Mouse (Mus musculus) midbrain, embryonic 13.5 days (tissue): ENCODE results near the gene Gcnt1. TPM values are rescaled to one million over a fixed set of nuclear protein-coding genes. Genes with fewer than 3 reads are reported as not detected.

ENCODE experiments used
- ATAC-seq: fragments of 200-750 bp; cut with Nextera tagmentation; 2 replicates; pipeline ENCODE4 v1.8.0; 2017; ENCODE audit warnings: mild to moderate bottlenecking, moderate TSS enrichment, moderate library complexity
- H3K27ac ChIP-seq: fragments of 300-500 bp; sonication (generic); 2 replicates; pipeline ENCODE4 v1.5.1; 2015; ENCODE audit warnings: inconsistent platforms, mild to moderate bottlenecking, moderate library complexity
- H3K27me3 ChIP-seq: fragments of 300-500 bp; sonication (generic); 2 replicates; pipeline ENCODE4 v1.6.1; 2015; ENCODE audit warnings: mild to moderate bottlenecking, inconsistent platforms
- H3K36me3 ChIP-seq: fragments of 300-500 bp; sonication (generic); 2 replicates; pipeline ENCODE4 v1.6.1; 2015; ENCODE audit warnings: mild to moderate bottlenecking, inconsistent platforms
- H3K4me1 ChIP-seq: fragments of 300-500 bp; sonication (generic); replicated peaks from 2 replicates; pipeline ENCODE4 v1.6.1; 2015; ENCODE audit warnings: inconsistent platforms
- H3K4me2 ChIP-seq: fragments of 300-500 bp; sonication (generic); replicated peaks from 2 replicates; pipeline ENCODE4 v1.6.1; 2015; ENCODE audit warnings: moderate library complexity, mild to moderate bottlenecking, inconsistent platforms
- H3K4me3 ChIP-seq: fragments of 300-500 bp; sonication (generic); replicated peaks from 2 replicates; pipeline ENCODE4 v1.5.1; 2015; ENCODE audit warnings: mild to moderate bottlenecking, inconsistent platforms
- H3K9ac ChIP-seq: fragments of 300-500 bp; sonication (generic); replicated peaks from 2 replicates; pipeline ENCODE4 v1.6.1; 2015; ENCODE audit warnings: mild to moderate bottlenecking, inconsistent platforms
- H3K9me3 ChIP-seq: fragments of 300-500 bp; sonication (generic); 2 replicates; pipeline ENCODE4 v1.6.1; 2016; ENCODE audit warnings: mild to moderate bottlenecking, inconsistent platforms
- WGBS: fragments of 180-500 bp; shearing (Covaris S2); methylation state at CpG from one replicate; pipeline ENCODE4 v1.1.7; 2015; 5-methylcytosine and 5-hydroxymethylcytosine counted together
- polyA plus RNA-seq: library from polyadenylated mRNA; unstranded; fragments of >200 nt; fragmentation: Nextera tagmentation; extraction: Ambion mirVana; gene quantifications from 2 replicates; pipeline ENCODE4 v1.2.1, GENCODE M21; 2015

The Gcnt1 gene
- polyA plus RNA-seq, 1 experiment from 2014 or later, result 0.52 TPM

DNA sequence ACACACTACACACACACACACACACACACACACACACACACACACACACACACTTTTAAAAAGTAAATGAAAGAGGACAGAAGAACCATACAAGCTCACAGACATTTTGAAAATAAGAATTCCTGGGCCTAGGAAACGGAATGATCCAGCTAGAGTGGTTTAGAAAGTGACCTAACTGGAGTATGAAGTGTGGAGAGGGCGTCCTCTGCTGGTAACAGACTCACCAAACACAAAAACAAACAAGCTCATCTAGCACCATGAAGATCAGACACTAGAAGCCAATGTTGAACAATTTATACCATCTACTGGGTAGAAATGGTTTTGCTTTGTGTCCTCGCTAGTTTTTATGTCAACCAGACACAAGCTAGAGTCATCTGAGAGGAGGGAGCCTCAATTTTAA, 7.9 kb downstream of the Gcnt1 start:
- Histone ChIP-seq H3K27ac (no peak overlapping the region), H3K9me3 (no peaks in the 10 kb centered on the region), H3K4me1 (no peaks in the 10 kb centered on the region), H3K4me2 (no peak overlapping the region), H3K27me3 (no peaks in the 10 kb centered on the region), H3K36me3 (no peaks in the 10 kb centered on the region), H3K4me3 (no peak overlapping the region), H3K9ac (no peak overlapping the region)
- 37% methylated on average over 3 of the region's 3 CpGs for WGBS
- no peak for ATAC-seq

DNA sequence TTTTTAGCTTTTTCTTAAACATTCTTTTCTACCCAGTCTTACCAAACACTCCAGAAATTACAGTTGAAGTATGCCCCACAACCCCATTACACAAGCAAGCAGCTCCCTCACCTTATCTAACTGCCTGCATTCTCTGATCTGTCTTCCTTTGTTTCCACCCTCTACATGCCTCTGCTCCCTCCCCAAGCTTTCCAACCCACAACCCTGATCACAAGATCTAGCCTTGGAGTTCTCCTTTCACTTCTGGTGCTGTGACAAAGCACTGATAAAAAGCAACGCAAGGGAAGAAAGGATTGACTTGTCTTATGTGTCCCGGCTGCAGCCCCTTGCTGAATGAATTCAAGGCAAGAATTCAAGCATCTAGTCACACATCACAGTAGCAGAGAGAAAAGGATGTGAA, 11.5 kb downstream of the Gcnt1 start:
- 72% methylated on average over 2 of the region's 2 CpGs for WGBS
- Histone ChIP-seq H3K27me3 (peaks cover 15% of the 10 kb centered on the region), H3K9me3 (no peaks in the 10 kb centered on the region), H3K36me3 (no peaks in the 10 kb centered on the region), H3K4me2 (no peak overlapping the region), H3K4me3 (no peak overlapping the region), H3K27ac (no peak overlapping the region), H3K4me1 (peaks cover 5% of the 10 kb centered on the region), H3K9ac (no peak overlapping the region)
- no peak for ATAC-seq

DNA sequence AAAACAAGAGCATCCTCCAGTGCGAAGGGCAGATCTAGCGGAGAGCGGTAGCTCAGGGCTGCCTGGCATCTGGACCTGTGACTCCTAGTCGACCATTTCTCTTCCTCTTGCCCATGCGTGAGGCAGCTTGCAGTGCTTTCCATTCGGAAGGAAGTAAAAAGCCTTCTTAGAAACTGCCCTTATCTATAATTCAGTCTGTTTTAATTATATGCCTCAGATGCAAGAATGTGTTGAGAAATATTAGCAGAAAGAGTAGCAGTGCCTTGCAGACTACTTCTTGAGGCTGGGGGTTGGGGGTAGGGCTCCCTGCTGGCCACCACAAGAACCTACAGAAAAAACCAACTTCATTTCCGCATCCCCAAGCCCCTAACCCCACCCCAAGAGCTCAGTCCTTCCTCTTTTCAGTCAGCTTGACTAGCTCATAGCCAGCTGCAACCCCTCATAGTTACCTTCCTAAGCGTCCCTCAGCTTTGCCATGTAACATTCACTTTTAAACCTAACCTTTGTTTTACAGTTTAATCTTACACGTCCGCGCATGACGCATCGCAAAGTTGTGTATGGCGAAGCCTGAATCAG, 13.2 kb downstream of the Gcnt1 start:
- Histone ChIP-seq H3K27me3 (peaks cover 31% of the 10 kb centered on the region), H3K36me3 (no peaks in the 10 kb centered on the region), H3K4me3 (no peak overlapping the region), H3K4me1 (peaks cover 8% of the 10 kb centered on the region), H3K9ac (no peak overlapping the region), H3K4me2 (no peak overlapping the region), H3K9me3 (no peaks in the 10 kb centered on the region), H3K27ac (no peak overlapping the region)
- WGBS, result 79% methylated on average over 14 of the region's 14 CpGs
- ATAC-seq, result no peak

DNA sequence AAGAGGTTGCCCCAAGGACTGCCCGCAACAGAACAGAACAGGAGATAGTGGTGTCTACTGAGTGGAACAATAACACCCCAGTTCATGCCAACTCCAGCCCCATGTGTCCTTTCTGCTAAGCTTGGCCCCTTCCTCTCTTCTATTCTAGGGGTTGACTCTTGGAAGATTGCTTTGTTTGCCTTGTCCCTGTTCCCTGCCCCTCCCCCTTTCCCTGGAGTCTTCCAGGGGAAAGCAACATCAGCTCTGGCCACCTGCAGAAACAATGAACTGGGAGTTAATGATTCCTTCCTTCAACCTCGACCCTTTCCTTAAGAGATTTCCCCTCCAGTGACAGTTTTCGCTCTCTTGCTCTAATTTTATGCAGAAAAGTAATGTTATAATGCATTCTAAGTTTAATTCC, 15.3 kb downstream of the Gcnt1 start:
- Histone ChIP-seq H3K27me3 (peaks cover 31% of the 10 kb centered on the region), H3K9me3 (no peaks in the 10 kb centered on the region), H3K27ac (no peak overlapping the region), H3K4me3 (no peak overlapping the region), H3K4me1 (peaks cover 8% of the 10 kb centered on the region), H3K36me3 (no peaks in the 10 kb centered on the region), H3K9ac (no peak overlapping the region), H3K4me2 (no peak overlapping the region)
- ATAC-seq, result no peak
- WGBS, result 47% methylated on average over 3 of the region's 3 CpGs

DNA sequence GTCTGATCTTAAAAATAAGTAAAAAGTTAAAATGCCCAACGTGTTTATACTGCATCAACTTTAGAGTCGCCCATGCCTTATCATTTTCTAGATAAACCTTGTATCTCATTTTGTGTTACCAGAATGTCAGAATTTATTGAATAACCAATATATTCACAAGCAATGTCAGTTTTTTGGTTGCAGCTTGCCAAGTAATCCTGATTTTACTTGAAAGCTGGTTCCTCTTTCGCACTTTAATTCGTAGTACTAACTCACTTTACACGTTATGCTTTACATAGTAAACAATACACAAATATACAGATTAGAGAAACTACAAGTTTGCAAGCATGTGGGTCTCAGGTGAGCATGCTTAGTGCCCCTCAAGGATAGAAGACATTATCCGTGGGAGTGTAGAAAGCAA, 15.7 kb downstream of the Gcnt1 start:
- Histone ChIP-seq H3K9ac (no peak overlapping the region), H3K9me3 (no peaks in the 10 kb centered on the region), H3K36me3 (no peaks in the 10 kb centered on the region), H3K4me2 (no peak overlapping the region), H3K4me3 (no peak overlapping the region), H3K27me3 (peaks cover 31% of the 10 kb centered on the region), H3K27ac (no peak overlapping the region), H3K4me1 (peaks cover 8% of the 10 kb centered on the region)
- ATAC-seq, result no peak
- WGBS, result 73% methylated on average over 6 of the region's 6 CpGs

DNA sequence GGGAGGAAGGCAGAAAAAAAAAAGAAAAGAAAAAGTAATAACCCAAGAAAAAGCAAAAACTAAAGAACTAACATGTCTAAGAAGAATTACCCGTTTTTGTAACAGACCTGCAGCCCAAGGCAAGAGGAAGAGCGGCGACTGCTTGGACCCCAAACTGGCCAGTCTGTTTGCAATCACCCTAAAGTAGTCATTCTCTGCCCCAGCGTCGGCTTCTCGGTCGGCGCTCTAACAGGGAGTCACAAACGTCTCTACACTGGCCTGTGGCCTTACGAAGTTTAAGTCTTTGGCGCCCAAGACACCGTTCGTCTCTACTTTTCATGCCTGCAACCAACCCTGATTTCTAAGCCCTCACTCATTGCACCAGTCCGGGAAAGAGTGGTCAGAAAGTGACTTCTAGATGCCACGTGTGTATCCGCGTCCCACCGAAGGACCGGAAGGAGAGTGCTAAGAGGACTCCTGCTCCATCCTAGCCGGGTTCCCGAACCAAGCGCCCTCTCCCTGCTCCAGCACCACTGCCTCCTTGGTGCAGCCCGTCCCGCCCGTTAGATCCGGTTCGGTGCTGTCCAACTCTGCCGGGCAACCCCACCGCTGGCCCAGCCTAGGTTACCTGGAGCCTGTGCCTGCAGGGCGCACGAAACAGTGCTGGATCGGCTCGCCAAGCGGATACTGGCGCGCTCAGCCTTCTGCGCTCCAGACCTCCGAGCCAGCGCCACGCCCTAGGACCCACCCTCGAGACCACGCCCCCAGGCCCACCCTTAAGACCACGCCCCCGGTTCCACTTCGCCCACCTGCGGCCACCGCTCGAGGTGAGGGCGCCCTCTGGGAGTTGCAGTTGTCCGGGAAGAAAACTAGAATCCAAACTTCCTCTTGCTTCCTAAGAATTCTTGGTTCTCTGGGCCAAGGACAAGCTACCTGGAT, 16.4 kb downstream of the Gcnt1 start:
- Histone ChIP-seq H3K36me3 (no peaks in the 10 kb centered on the region), H3K4me1 (peaks cover 8% of the 10 kb centered on the region), H3K27ac (no peak overlapping the region), H3K9me3 (no peaks in the 10 kb centered on the region), H3K4me2 (peak overlapping the region; percentile 72), H3K4me3 (peak overlapping the region; percentile 40), H3K27me3 (peaks cover 31% of the 10 kb centered on the region), H3K9ac (peak overlapping the region; percentile 23; the same call in 1 of the 2 replicates)
- ATAC-seq, result peak; percentile 55; the same call in 1 of the 2 replicates
- WGBS, result 1% methylated on average over 50 of the region's 50 CpGs

DNA sequence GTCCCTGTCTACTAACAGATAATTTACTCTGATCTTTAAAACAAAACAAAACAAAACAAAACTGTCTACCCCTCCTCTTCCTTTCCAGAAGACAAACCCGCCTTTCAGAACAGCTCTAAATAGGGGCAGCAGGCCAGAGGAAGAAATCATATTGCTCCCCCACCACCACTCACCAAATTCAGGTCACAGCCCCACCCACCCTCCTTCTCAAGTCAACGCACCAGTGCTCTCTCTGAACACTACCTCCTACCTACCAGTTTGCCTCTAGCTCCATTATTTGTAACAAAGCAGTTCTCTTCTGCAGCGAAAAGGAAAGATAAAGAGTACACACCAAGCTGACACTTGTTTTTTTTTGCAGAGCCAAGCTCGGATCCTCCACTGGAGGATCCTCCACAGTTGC, 17.3 kb downstream of the Gcnt1 start:
- Histone ChIP-seq H3K4me1 (peaks cover 8% of the 10 kb centered on the region), H3K9ac (no peak overlapping the region), H3K27ac (no peak overlapping the region), H3K4me2 (no peak overlapping the region), H3K36me3 (no peaks in the 10 kb centered on the region), H3K4me3 (no peak overlapping the region), H3K27me3 (peaks cover 31% of the 10 kb centered on the region), H3K9me3 (no peaks in the 10 kb centered on the region)
- WGBS, result 37% methylated on average over 4 of the region's 4 CpGs
- no peak for ATAC-seq

DNA sequence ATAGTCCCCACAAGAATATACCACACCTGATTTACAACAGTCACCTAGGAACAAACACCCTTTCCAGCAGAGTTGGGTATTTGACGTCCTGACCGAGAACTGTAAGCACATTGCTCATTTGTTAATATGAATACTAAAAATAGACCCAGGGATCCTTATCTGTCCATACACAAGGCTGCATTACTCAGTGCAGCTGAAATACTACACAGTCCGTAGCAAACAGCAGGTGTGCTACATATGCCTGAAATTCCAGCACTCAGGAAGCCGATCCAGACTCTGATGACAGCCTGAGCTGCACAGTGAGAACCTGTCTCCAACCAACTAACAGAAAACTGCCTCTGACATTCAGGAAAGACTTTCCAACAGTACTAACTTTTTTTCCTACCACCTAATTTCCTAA, 17.8 kb downstream of the Gcnt1 start:
- 79% methylated on average over 4 of the region's 4 CpGs for WGBS
- no peak for ATAC-seq
- H3K27me3 ChIP-seq, result peaks cover 31% of the 10 kb centered on the region

DNA sequence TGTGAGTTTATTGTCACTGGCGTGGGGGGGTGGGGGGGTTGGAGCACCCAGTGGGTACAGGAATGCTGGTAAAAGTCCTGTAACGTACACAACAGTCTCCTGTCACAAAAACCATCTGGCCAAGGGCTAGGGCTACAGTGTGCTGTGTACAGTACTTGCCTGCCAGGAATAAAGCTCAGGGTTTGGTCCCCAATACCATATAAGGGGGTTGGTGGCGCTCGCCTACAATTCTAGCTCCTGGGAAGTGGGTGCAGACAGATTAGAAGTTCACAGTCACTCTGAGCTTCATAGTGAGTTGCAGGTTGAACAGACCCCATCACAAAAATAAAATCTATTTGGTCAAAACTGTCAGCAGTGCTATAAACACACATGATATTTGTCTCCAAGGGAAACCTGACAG, 18.3 kb downstream of the Gcnt1 start:
- no peaks in the 10 kb centered on the region for H3K36me3 ChIP-seq
- H3K27ac ChIP-seq, result no peak overlapping the region
- no peak overlapping the region for H3K9ac ChIP-seq
- no peak for ATAC-seq
- H3K27me3 ChIP-seq, result peaks cover 31% of the 10 kb centered on the region
- 82% methylated on average over 4 of the region's 4 CpGs for WGBS
- no peak overlapping the region for H3K4me2 ChIP-seq
- peaks cover 8% of the 10 kb centered on the region for H3K4me1 ChIP-seq
- no peak overlapping the region for H3K4me3 ChIP-seq
- H3K9me3 ChIP-seq, result no peaks in the 10 kb centered on the region

More for the DNA sequence above, 17.8 kb downstream of the Gcnt1 start:
- H3K4me2 ChIP-seq, result no peak overlapping the region
- no peak overlapping the region for H3K9ac ChIP-seq
- H3K36me3 ChIP-seq, result no peaks in the 10 kb centered on the region
- H3K27ac ChIP-seq, result no peak overlapping the region
- no peak overlapping the region for H3K4me3 ChIP-seq
- peaks cover 8% of the 10 kb centered on the region for H3K4me1 ChIP-seq
- no peaks in the 10 kb centered on the region for H3K9me3 ChIP-seq

DNA sequence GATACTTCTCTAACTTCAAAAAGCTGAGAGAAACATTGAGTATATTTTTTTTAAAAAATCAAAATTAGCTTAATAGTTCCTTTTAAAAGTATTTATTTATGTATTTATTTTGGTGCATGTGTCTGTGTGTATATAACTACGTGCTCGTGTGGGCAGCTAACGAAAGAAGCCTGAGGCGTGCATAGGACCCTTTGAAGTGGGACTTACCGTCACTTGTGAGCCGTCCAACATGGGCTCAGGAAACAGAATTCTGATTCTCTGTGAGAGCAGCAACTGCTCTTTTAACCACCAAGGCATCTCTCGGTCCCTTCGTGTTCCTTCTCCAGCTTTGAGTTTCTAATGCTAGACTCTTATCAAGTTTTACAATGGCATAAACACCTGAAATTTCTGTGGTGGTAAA, 18.9 kb downstream of the Gcnt1 start:
- Histone ChIP-seq H3K36me3 (no peaks in the 10 kb centered on the region), H3K4me2 (no peak overlapping the region), H3K27me3 (peaks cover 31% of the 10 kb centered on the region), H3K4me1 (peaks cover 8% of the 10 kb centered on the region), H3K9me3 (no peaks in the 10 kb centered on the region), H3K4me3 (no peak overlapping the region), H3K27ac (no peak overlapping the region), H3K9ac (no peak overlapping the region)
- no peak for ATAC-seq
- WGBS, result 77% methylated on average over 8 of the region's 8 CpGs

DNA sequence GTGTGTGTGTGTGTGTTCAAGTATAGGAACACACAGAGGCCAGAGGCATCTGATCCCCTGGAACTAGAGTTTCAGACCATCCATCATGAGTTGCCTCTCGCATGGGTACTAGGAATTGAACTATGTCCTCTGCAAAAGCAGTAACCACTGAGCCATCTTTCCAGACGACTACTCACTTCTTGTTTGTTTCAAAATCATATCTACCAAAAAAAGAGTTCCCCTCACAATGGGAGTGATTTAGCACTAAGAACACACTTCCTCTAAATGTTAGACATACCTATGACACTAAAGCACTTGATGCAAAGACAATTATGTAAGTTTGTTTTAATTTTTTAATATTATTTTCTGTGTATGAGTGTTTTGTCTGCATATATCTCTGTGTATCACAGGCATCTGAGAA, 24.8 kb downstream of the Gcnt1 start:
- no peak for ATAC-seq
- Histone ChIP-seq H3K36me3 (no peaks in the 10 kb centered on the region), H3K9me3 (no peaks in the 10 kb centered on the region), H3K4me2 (no peak overlapping the region), H3K4me3 (no peak overlapping the region), H3K27ac (no peak overlapping the region), H3K9ac (no peak overlapping the region), H3K27me3 (no peaks in the 10 kb centered on the region), H3K4me1 (no peaks in the 10 kb centered on the region)
- WGBS, result 84% methylated on average over 2 of the region's 2 CpGs

DNA sequence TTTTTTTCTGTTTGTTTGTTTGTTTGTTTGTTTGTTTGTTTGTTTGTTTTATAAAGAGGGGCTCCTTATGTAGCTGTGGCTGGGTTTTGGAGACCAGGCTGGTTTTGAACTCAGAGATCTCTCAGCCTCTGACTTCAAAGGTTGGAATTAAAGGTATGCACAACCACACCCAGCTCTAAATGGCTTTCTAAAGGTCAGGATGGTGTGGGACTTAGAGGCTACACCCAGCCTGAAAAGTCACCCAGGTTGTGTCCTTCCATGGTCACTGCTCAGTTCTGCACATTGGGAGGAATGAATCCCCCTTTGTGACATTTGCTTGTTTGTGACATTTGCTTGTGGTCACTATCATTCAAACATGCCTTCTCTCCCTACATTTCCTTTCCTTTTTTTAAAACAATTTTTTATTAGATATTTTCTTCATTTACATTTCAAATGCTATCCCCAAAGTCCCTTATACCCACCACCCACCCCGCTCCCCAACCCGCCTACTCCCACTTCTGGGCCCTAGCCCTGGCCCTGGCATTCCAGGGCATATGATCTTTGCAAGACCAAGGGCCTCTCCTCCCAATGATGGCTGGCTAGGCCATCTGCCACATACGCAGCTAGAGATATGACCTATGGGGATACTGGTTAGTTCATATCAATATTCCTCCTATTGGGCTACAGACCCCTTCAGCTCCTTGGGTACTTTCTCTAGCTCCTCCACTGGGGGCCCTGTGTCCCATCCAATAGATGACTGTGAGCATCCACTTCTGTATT, 25.7 kb downstream of the Gcnt1 start:
- no peaks in the 10 kb centered on the region for H3K9me3 ChIP-seq
- H3K9ac ChIP-seq, result no peak overlapping the region
- H3K4me1 ChIP-seq, result no peaks in the 10 kb centered on the region
- no peak overlapping the region for H3K4me2 ChIP-seq
- H3K27me3 ChIP-seq, result no peaks in the 10 kb centered on the region
- H3K36me3 ChIP-seq, result no peaks in the 10 kb centered on the region
- 98% methylated on average over 3 of the region's 3 CpGs for WGBS
- no peak overlapping the region for H3K4me3 ChIP-seq
- H3K27ac ChIP-seq, result no peak overlapping the region
- no peak for ATAC-seq
